Mouse (Mus musculus): Measurements from ENCODE around the gene Alpk3.

The Alpk3 gene

GRCm38 (mm10) chr7:81075299-81075698, 17.9 kb downstream of the Alpk3 start:
- DNase-seq = peak; percentile 73 to 84

GRCm38 (mm10) chr7:81075732-81076131, 18.3 kb downstream of the Alpk3 start:
- DNase-seq = no peak

DNA sequence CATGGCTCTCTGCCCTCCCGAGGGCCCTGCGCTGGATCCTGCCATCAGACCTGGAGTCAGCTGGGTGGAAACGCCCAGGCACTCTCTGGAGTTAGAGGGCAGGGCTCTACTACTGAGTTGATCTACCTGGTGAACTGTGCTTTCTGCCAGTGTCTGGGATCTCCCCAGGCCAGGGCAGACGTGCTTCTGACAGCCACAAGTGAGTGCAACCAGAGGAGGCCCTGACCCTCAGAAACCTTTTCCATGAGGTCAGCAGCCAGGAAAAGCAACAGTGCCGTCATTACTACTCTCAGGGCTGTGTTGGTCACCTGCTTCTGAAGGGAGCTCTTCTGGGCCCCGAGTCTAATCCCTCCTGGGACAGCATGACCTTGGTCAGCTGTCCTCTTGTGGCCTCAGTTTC, 19.6 kb downstream of the Alpk3 start:
- DNase-seq = no peak

DNA sequence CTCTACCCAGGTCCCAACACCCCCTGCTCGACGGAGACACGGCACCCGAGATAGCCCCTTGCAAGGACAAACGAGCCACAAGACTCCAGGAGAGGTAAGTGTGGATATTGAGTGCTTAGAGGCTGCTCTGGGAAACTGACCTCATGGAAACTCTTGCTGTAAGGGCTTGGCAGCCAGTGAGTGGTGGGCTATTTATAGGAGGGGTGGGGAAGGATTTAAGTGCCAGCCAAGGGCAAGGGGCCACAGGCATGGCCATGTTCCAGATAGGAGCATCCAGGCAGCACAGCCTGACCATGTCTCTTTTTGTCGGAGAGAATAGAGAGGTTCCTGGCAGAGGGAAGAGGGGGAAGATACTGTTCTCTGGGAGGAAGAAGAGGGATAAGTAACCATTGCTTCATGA, 21.3 kb downstream of the Alpk3 start:
- DNase-seq = no peak

DNA sequence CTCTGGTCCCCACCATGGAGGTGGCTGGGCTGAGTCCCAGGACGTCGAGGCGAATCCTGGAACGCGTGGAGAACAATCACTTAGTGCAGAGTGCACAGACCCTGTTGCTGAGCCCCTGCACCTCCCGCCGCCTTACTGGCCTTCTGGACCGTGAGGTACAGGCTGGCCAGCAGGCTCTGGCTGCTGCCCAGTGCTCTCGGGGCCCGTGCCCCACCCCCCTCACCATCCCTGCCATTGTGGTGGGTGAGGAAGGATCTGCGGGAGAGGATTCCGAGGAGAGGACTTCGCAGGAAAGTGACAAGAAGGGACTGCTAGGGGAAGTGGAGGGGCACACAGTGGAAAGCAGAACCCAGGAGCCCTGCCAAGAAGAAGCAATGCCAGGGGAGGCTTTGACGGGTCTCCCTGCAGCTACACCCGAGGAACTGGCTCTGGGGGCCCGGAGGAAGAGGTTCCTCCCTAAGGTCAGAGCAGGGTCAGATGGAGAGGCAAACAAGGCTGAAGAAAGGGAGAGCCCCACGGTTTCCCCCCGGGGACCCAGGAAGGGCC, 36.1 kb downstream of the Alpk3 start:
- DNase-seq = no peak

- DNase-seq = no peak
Observed at GRCm38 (mm10) chr7:81094104-81094757, 36.8 kb downstream of the Alpk3 start.

DNA sequence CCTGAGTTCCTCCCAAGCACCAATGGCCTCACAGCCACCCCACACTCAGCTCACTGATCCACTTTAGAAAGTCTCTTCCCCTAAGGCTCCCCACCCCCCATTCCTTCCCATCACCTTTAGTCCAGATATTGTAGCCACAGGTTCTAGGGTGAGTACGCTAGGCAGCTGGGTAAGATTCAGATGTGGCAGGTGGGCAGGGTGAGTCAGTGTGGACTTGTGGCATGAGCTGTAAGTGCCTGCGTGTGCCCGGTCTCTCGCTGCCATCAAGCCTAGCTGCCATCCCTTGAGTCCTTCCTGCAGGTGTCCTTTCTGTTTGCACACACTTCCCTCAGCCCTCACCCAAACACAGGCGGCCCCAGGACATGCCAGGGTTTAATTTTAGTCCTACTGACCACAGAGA, 42.9 kb downstream of the Alpk3 start:
- DNase-seq = no peak

GRCm38 (mm10) chr7:81102854-81103253, 45.5 kb downstream of the Alpk3 start:
- DNase-seq = no peak

DNA sequence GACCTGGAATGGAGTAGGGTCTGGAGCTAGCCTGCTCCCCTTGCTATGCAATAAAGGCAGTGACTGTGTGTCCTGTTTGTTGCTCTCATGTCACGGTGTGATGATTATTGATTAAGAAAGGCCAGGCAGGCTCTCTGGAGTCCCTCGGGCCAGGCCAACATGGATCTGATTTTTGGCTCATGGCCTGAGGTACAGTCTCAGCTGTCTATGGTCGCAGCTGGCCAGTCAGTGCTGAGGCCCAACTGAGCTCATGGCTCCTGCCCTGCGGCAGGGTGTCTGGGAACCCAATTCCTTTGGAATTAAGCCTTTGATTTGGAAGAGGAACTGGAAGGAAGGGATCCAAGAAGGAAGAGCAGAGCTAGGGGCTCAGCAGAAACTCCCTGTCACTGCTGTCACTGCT, 48.1 kb downstream of the Alpk3 start:
- DNase-seq = no peak

GRCm38 (mm10) chr7:81108226-81108625, 50.8 kb downstream of the Alpk3 start:
- DNase-seq = no peak

DNA sequence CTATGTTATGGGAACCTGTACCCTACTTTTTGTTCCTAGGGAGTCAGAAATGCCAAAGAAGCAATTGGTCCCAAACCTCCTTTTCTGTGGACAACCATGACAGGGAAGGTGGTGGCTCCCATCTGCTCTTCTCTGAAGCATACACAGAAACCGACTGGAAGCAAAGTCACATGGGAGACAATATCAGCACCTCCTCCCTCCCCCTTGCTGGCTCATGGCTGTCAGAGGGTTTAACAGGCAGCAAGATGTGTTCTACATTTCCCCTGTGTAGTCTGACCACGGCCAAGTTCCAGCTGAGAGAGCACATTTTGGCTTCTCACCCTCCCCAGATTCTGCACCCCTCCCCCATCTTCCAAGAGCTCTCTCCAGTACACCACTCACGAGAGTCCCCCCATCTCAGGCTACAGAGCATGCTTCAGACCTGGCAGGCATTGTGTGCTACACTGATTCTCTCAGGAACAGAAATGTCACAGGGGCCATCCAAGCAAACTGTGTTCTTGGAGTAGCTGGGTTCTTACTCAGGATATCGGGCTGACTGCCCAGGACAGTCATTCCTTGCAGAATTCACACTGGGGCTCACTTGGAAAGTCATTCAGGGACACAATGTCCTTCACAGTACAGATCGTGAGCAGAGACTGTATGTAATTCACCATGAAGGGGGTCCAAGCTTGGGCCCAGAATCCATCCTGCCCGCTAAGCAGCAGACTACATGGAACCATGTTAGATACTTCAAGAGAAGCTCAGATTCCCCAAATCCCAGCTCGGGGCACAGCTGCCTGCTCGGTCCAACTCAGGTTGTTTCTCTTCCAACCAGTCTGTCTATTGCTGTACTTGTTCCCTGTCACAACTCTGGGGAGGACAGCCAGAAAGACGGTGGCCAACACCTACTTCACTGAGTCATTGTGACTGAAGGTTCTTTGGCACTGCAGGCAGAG, 52.6 kb downstream of the Alpk3 start:
- DNase-seq = no peak

- no peak for DNase-seq
Observed at GRCm38 (mm10) chr7:81110791-81111190, 53.4 kb downstream of the Alpk3 start.

DNA sequence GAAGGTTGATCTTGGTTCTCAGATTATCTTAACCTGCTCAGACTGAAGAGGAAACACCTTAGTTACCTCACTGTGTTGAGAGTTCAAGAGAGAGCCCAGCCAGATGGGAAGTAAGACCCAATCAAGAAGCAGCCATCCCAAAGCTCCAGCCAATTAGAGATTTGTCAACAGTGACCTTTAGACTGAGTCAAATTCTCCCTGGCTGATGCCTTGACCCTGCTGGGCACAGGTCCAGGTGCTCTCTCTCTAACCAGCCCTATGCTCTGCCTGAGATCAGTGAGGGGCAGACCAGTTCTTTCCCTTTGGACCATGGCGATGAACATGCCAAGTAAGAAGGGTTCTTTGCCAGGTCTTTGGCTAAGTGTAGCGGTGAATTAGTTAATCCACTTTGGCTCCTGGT, 54.3 kb downstream of the Alpk3 start:
- no peak for DNase-seq

DNA sequence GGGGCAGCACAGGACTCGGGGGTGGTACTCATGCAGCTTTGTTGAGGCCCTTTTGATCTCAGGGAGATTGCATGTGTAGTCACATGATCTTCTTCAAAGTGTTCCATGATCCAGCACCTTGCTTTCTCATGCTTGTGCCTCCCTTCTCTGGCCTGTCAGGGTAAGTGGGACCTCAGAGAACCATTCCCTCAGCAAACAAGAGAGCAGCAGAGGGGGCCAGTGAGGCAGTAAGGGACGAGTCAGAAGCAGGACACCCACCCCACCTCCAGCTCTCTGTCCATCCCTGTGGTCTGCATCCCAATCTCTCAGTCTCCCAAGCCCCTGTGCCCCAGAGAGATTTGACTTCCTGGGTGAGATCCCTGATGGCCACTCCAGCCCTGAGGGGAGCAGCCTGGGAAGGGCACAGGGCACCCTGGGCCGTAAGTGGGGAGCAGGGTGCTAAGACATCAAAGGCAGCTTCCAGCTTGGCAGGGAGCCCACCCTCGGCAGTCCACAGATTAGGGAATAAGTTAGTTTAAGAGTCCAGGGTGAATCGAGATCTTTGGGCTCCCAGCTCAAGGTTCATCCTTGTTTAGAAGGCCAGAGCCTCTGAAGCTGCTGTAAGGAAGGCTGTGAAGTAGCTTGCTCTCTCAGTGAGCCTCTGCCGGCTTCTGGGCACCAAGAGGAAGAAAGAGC, 55.4 kb downstream of the Alpk3 start:
- DNase-seq = no peak

DNA sequence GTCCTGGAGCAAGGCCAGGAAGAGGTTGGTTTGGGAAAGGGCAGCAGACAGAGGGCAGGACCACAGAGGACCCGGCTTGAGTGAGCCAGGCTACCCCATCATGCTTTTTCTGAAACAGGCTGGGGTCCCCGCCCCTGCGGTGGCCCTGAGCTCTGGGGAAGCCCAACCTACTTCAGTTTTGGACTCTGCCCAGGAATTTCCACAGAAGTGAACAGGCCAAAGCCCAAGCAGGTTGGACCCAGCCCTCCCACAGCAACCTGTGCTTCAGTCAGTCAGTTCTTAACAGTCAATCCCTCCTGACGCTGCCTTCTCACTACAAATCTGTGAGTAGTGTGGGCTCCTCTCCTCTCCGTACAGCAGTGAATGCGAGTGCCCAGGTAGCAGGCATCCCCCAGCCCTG, 57.2 kb downstream of the Alpk3 start, which contains the start of gene Slc28a1:
Gene Slc28a1 (plus strand): TSS at position 245 of the 400 bp plus-strand sequence.
- no peak for DNase-seq

- no peak for DNase-seq
Observed at GRCm38 (mm10) chr7:81121099-81121498, 63.7 kb downstream of the Alpk3 start.

DNA sequence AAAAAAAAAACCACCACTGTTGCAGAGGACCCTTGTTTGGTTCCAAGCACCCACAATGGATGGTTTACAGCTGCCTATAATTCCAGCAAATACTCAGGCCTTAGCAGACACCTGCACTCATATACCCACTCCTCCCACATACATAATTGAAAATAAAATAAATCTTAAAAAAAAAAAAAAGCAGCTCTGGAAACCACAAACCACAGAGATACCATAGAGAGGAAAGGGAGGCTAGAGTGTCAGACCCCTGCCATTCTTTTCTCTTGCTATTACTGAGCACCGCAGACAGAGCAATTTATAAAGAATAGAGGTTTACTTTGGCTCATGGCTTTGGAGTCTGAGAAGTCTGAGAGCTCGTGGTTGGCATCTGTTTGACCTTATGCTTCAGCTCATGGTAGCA, 65.4 kb downstream of the Alpk3 start:
- no peak for DNase-seq

GRCm38 (mm10) chr7:81123553-81123952, 66.2 kb downstream of the Alpk3 start:
- DNase-seq = no peak

GRCm38 (mm10) chr7:81124773-81125172, 67.4 kb downstream of the Alpk3 start:
- no peak for DNase-seq

- no peak for DNase-seq
Observed at GRCm38 (mm10) chr7:81125215-81126175, 68.1 kb downstream of the Alpk3 start.

- no peak for DNase-seq
Observed at GRCm38 (mm10) chr7:81131864-81132263, 74.5 kb downstream of the Alpk3 start.

DNA sequence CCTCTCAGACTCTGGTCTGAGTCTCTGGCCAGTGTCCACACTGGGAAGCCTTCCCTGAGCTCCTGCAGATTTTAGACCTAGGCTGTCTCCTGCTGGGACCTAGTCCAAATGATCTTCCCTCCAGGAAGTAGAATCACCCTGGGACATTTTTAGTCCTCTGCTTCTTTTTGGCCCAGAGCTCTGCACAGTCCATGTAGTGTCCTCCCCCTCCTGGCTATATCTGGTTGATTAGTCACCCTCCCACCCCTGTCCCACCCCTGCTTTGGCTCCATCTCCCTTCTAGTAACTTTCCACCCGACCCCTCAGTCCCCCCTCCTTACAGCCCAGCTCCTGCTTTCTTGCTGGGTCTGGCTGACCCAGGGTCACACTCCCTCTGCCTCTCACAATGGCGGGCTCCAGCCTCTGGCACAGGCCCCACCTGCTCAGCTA, 75.5 kb downstream of the Alpk3 start:
- DNase-seq = no peak

All from thymus, postnatal 36 days (tissue).